Mouse (Mus musculus): Measurements from ENCODE around the gene Rhobtb3.

- TF ChIP-seq POLR2A (IDR thresholded peaks at IDR 0.05; ENCODE audit: extremely low read depth, insufficient read depth, low read length), result no peak
- TF ChIP-seq CTCF (IDR thresholded peaks at IDR 0.05; ENCODE audit: low read depth, low read length), result no peak
Observed at GRCm38 (mm10) chr13:75880501-75880900, 63.2 kb downstream of the Rhobtb3 start.
